Mouse (Mus musculus) spleen, postnatal 4 days (tissue): ENCODE data around the gene Oas1e.
"Not testable (repeated sequence)": the region's sequence is repeated elsewhere in the genome, so short reads cannot be mapped to it uniquely, and the experiment has no call there.

Source experiments
- DNase-seq, 2 experiments: peaks; one replicate each; pipeline ENCODE4 v3.0.0; 2022; ENCODE audit warnings: low spot score in 2 of 2

Oas1e gene

GRCm38 (mm10) chr5:120795480-120796034 is at the start of gene Oas1e:
Gene Oas1e (minus strand): TSS chr5:120795530.
- DNase-seq, result not testable (repeated sequence)

GRCm38 (mm10) chr5:120844713-120845112 is 49.4 kb upstream of the Oas1e start:
- DNase-seq, result no peak

DNA sequence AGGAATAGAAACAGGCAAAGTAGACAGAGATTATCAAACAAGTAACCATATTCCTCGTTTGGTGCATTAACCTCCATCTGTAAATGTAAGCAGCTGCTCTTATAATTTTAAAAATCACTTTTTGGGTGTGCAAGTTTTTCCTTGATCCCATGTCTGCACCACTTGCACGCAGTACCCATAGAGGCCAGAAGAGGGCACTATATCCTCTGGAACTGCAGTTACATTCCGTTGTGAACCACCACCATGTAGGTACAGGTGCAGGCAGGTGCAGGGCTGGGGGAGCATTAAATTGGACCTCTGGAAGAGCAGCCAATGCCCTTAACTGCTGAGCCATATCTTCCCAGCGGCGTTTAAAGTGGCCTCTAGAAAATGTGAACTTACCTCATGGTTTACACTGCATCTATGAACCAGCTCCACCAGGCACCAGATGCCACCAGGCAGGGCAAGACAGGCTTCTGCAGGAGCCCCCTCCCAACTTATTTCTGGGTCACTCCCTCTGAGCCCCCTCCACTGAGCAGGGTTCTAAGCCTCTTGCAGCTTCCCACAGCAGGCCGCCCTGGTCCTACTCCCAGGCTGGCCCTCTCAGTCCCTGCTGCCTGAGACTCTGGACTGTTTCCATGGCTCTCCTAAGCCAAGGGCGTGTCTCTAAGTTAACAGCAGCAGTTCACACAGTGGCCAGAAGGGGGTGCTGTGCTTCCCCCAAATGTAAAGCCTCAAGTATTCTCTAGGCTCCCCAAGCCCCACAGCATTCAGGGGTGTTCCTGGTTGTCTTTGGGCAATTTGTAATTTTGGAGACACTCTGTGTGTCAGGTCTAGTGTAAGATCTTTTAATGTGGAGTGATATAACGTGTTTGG is 41.6 kb upstream of the Oas1e start:
- peak; percentile 46 to 83 for DNase-seq

GRCm38 (mm10) chr5:120833335-120834280 is 38.3 kb upstream of the Oas1e start:
- DNase-seq, result no peak

GRCm38 (mm10) chr5:120831031-120831430 is 35.7 kb upstream of the Oas1e start:
- DNase-seq, result no peak

GRCm38 (mm10) chr5:120818999-120819398 is 23.7 kb upstream of the Oas1e start:
- no peak for DNase-seq

- peak; percentile 48 to 81 for DNase-seq
These were observed 20.6 kb upstream of the Oas1e start for GRCm38 (mm10) chr5:120815949-120816348.

GRCm38 (mm10) chr5:120813023-120813422 is 17.7 kb upstream of the Oas1e start:
- no peak for DNase-seq

- DNase-seq, result peak; percentile 80 to 84
These were observed 16.9 kb upstream of the Oas1e start, which contains the start of gene Oas1c for GRCm38 (mm10) chr5:120811951-120812819. Gene Oas1c (minus strand): TSS chr5:120812514.

GRCm38 (mm10) chr5:120809171-120809570 is 13.8 kb upstream of the Oas1e start:
- no peak for DNase-seq

GRCm38 (mm10) chr5:120806458-120806857 is 11.1 kb upstream of the Oas1e start:
- peak; percentile 60 to 81 for DNase-seq

- no peak for DNase-seq
These were observed 8.3 kb upstream of the Oas1e start for GRCm38 (mm10) chr5:120803596-120803995.

- DNase-seq, result not testable (repeated sequence)
These were observed 3.6 kb upstream of the Oas1e start for GRCm38 (mm10) chr5:120798943-120799342.

DNA sequence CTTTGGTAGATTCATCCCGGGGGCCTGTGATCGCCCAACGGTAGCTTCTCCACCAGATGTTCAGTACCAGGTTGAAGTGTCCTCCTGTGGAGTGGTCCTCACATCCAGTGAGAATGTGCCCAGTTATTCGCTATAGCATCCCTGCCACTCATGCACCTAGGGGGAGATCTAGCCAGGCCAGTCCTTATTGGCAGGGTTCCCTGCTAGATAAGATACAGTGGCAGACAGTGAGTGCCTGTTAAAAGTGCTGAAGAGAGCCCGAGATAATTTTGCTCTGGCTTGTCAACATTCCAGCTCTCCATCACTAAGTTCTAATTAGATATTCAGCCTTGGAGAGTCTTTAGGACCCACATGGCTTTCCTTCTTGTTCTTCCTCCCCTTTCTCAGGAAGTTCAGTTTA is 2.8 kb upstream of the Oas1e start:
- DNase-seq, result not testable (repeated sequence)

DNA sequence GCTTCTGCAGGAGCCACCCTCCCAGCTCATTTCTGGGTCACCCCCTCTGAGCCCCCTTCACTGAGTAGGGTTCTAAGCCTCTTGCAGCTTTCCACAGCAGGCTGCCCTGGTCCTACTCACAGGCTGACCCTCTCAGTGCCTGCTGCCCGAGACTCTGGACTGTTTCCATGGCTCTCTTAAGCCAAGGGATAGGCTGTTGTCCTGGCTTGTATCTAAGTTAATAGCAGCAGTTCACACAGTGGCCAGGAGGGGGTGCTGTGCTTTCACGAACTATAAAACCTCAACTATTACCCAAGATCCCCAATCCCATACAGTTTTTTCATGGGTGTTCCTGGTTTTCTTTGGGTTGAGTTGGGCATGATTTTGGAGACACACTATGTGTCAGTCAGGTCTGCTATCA is 2.3 kb downstream of the Oas1e start:
- DNase-seq, result peak; percentile 44 to 82

GRCm38 (mm10) chr5:120787042-120787441 is 8.3 kb downstream of the Oas1e start:
- no peak for DNase-seq

- DNase-seq, result no peak
These were observed 12.9 kb downstream of the Oas1e start for GRCm38 (mm10) chr5:120782446-120782845.

DNA sequence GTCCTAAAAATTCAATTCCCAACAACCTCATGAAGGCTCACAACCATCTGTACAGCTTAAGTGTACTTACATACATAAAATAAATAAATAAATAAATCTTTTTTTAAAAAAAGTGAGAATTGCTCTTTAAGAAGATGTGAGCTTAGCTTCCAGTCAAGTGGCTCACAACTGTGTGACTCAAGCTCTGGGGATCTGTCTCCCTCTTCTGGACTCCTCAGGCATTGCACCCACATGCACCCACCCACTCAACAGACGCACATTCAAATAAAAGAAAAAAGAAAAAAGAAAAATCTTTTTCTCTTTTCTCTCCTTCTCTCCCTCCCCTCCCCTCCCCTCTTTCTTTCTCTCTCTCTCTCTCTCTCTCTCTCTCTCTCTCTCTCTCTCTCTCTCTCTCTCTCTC is 13.7 kb downstream of the Oas1e start:
- DNase-seq, result no peak

DNA sequence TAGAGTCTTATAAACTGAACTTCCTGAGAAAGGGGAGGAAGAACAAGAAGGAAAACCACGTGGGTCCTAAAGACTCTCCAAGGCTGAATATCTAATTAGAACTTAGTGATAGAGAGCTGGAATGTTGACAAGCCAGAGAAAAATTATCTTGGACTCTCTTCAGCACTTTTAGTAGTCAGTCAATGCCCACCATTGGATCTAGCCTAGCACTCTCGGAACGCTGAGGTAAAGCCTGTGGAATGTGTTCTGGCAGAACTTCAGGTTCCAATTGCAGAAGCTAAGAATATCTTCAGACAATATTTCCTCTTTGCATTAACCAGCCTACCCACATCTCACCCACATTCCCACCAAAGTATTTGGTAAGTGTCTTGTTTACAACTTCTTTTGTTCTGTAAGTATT is 15.4 kb downstream of the Oas1e start:
- DNase-seq, result no peak

DNA sequence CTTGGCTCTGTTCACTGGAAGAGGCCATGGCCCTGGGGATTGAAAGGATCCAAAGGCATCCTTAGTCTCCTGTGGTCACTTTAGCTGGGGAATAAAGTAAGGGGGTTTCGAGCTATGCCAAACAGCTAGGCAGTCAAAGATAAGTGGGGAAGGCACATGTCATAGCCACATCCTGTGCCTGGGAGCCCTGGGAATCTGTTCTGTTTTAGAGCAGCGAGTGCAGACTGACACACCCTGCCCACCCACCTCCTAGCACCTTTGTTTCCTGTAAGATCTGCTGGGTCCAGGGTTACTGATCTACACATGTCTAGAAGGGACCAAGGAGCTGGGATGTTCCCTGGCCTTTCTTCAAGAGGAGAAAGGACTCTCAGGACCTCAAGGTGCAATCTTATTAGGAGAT is 16.4 kb downstream of the Oas1e start:
- DNase-seq, result no peak

GRCm38 (mm10) chr5:120777478-120777877 is 17.9 kb downstream of the Oas1e start, which contains the start of gene Oas3:
Gene Oas3 (minus strand): TSS chr5:120777661.
- no peak for DNase-seq
